Mouse (Mus musculus) left cerebral cortex, adult 2 months (tissue): ENCODE measurements at regions not wholly inside any gene's neighbourhood (a gene's known extent, or its start where the extent isn't known, plus 50 kb on each side); places are given as distances from the start of the nearest gene placed in this dataset.

Experiments
- DNase-seq, 2 experiments: peaks; one replicate each; pipeline ENCODE4 v3.0.0; 2021 to 2022; ENCODE audit warnings: low spot score in 2 of 2, mixed read lengths in 1 of 2; ENCODE audit errors: extremely low spot score in 1 of 2
- H3K27ac ChIP-seq: fragments of 200-600 bp; 2 replicates; pipeline ENCODE4 v1.8.1; 2022
- H3K4me3 ChIP-seq: fragments of 200-600 bp; 2 replicates; pipeline ENCODE4 v1.8.1; 2022
- CTCF ChIP-seq: fragments of 200-600 bp; IDR thresholded peaks from 2 replicates; pipeline ENCODE4 v1.8.1; 2022; ENCODE audit warnings: antibody characterized with exemption, mild to moderate bottlenecking, moderate library complexity
- intact Hi-C: fragments of 180-260 bp; cut with DNase I; formaldehyde crosslinking; loops from one replicate; pipeline ENCODE4 v1.15.1; 2025

GRCm38 (mm10) chr13:47298010-47298409, 175.6 kb downstream of the Rnf144b start:
- intact Hi-C loops, result no loop called here
- H3K27ac ChIP-seq, result no peak overlapping the region
- no peak for TF ChIP-seq CTCF
- no peak overlapping the region for H3K4me3 ChIP-seq
- no peak for DNase-seq

GRCm38 (mm10) chr13:47300486-47300885, 178.0 kb downstream of the Rnf144b start:
- DNase-seq, result no peak
- no peak for TF ChIP-seq CTCF
- H3K27ac ChIP-seq, result no peak overlapping the region
- intact Hi-C loops, result loop anchor here (5.0 kb wide), 1 partner anchor 972 kb away; no protein-coding TSS in a partner anchor
- no peak overlapping the region for H3K4me3 ChIP-seq

- no peak overlapping the region for H3K4me3 ChIP-seq
- H3K27ac ChIP-seq, result no peak overlapping the region
- intact Hi-C loops, result loop anchor here (1.0 to 5.0 kb wide), 2 partner anchors 971 to 1163 kb away; no protein-coding TSS in a partner anchor
- peak; percentile 70 for TF ChIP-seq CTCF
- DNase-seq, result no peak
Measured at GRCm38 (mm10) chr13:47301070-47301469, 178.6 kb downstream of the Rnf144b start.

GRCm38 (mm10) chr13:47309492-47309891, 187.0 kb downstream of the Rnf144b start:
- Histone ChIP-seq H3K27ac (no peak overlapping the region), H3K4me3 (no peak overlapping the region)
- TF ChIP-seq CTCF, result no peak; the same call in 1 of the 2 replicates
- DNase-seq, result no peak
- intact Hi-C loops, result no loop called here

GRCm38 (mm10) chr13:47310751-47311202, 188.3 kb downstream of the Rnf144b start:
- intact Hi-C loops, result no loop called here
- Histone ChIP-seq H3K4me3 (no peak overlapping the region), H3K27ac (no peak overlapping the region)
- TF ChIP-seq CTCF, result no peak
- no peak for DNase-seq

- Histone ChIP-seq H3K27ac (no peak overlapping the region), H3K4me3 (no peak overlapping the region)
- no peak for DNase-seq
- no peak for TF ChIP-seq CTCF
- intact Hi-C loops, result no loop called here
Measured at GRCm38 (mm10) chr13:47319549-47319948, 197.1 kb downstream of the Rnf144b start.

DNA sequence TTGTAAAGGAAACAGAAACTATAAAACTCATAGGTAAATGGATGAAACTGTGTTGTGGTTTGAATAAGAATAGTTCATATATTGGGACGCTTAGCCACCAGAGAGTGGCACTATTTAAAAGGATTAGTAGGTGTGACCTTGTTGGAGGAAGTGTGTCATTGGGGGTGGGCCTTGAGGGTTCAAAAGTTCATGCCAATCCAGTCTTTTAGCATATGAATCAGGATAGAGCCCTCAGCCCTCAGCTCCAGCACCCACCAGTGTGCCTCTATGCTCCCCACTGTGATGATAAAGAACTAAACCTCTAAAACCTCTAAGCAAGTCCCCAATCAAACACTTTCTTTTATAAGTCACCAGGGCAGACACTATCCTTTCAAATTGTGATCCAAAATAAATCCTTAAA, 199.4 kb downstream of the Rnf144b start:
- no peak overlapping the region for H3K27ac ChIP-seq
- DNase-seq, result no peak
- no peak overlapping the region for H3K4me3 ChIP-seq
- TF ChIP-seq CTCF, result no peak
- intact Hi-C loops, result no loop called here

GRCm38 (mm10) chr13:47335996-47336684, 213.7 kb downstream of the Rnf144b start:
- Histone ChIP-seq H3K4me3 (no peak overlapping the region), H3K27ac (no peak overlapping the region)
- peak; percentile 51 to 54 for DNase-seq
- intact Hi-C loops, result no loop called here
- TF ChIP-seq CTCF, result no peak

DNA sequence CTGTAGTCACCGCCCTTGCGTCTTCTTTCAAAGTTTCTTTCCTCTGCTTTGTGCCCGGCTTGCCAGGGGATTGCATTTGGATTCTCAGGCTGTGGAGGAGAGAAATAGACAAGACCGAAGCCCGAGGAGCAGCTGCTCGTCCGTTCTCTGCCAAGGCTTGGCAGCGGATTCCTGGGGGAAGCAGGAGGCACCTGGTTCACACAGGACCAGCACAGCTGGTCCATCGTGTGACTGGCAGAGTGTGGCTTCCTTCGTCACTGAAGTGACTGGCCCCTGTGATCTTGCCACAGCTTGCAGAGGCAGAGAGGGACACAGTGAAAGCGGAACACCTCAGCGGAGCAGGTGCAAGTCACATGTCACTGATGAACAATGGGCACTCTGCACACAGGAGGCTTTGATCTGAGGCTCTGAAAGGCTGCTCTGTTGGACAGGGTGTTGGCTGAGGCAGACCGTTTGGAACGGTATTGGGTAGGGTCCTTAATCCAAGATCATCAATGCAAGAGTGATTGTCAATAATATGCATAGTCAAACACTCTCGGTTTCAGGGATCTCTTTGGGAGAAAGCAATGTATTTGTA, 214.5 kb downstream of the Rnf144b start:
- no peak overlapping the region for H3K27ac ChIP-seq
- DNase-seq, result peak in 1 of 2 experiments; percentile 34
- no peak overlapping the region for H3K4me3 ChIP-seq
- intact Hi-C loops, result no loop called here
- TF ChIP-seq CTCF, result no peak

DNA sequence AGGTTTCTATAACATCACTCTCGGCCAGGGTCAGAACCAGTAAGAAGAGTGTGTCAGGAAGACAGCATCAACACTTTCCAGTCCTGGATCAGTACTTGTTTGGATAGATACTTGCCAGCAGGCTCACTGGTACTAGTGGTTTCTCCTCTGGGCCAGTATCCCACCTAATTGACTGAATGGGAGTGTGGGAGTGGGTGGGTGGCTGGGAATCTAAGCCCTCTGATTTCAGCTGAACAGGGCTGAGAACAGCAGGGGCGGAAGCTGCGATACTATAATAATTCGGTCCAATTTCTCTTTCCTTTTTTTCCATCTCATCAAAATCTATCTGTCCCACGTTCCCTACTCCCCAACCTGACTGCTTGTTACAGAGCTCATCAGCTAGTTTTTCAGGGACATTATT, 217.0 kb downstream of the Rnf144b start:
- Histone ChIP-seq H3K27ac (no peak overlapping the region), H3K4me3 (no peak overlapping the region)
- TF ChIP-seq CTCF, result no peak
- intact Hi-C loops, result no loop called here
- DNase-seq, result no peak

DNA sequence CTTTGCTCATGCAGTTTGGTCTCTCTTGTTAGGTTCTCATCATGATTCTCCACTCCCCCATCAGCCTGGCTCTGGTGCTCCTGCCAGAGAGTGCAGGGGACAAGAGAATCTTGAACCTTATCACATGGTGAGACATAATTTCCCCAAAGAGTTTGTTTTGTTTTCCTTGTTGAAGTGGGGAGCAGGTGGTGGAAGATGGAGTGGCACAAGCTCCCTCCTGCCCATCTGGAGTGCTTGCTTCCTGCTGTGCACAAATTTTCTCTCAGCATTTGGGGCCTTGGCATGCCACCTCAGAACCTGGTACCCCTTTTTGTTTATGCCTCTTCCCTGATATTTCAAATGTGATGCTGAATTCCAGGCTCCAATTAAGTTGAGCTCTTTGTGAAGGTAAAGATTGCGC, 219.9 kb downstream of the Rnf144b start:
- no peak overlapping the region for H3K4me3 ChIP-seq
- intact Hi-C loops, result no loop called here
- TF ChIP-seq CTCF, result no peak
- DNase-seq, result no peak
- H3K27ac ChIP-seq, result no peak overlapping the region

GRCm38 (mm10) chr13:47345576-47345975, 223.1 kb downstream of the Rnf144b start:
- intact Hi-C loops, result loop anchor here (5.0 kb wide), 2 partner anchors 322 to 1102 kb away; no protein-coding TSS in a partner anchor

More at GRCm38 (mm10) chr13:47345576-47345975, 223.1 kb downstream of the Rnf144b start:
- DNase-seq, result no peak
- H3K4me3 ChIP-seq, result no peak overlapping the region
- no peak overlapping the region for H3K27ac ChIP-seq
- TF ChIP-seq CTCF, result no peak
